Mouse (Mus musculus): ENCODE measurements around the gene Gm614. TPM values are rescaled to one million over a fixed set of nuclear protein-coding genes. Genes with fewer than 3 reads are reported as not detected.

Gene Gm614
- total RNA-seq, 2 experiments from 2014 or later, result not detected

GRCm38 (mm10) chrX:101266631-101267030, 2.8 kb upstream of the Gm614 start:
- DNase-seq (ENCODE audit: low spot score), result no peak
- intact Hi-C loops (cut with DNase I), result no loop called here

GRCm38 (mm10) chrX:101260441-101261325, 3.1 kb downstream of the Gm614 start:
- intact Hi-C loops (cut with DNase I), result no loop called here
- no peak for DNase-seq (ENCODE audit: low spot score)

- intact Hi-C loops (cut with DNase I), result no loop called here
- no peak for DNase-seq (ENCODE audit: low spot score)
Measured at GRCm38 (mm10) chrX:101256603-101257002, 7.2 kb downstream of the Gm614 start.

- intact Hi-C loops (cut with DNase I), result loop anchor here (2.0 kb wide), 2 partner anchors 18 to 32 kb away; partner anchors contain the start of gene Snx12
- DNase-seq (ENCODE audit: low spot score), result no peak
Measured at GRCm38 (mm10) chrX:101254740-101255139, 9.1 kb downstream of the Gm614 start.

GRCm38 (mm10) chrX:101253952-101254729, 9.7 kb downstream of the Gm614 start, which contains the start of gene Foxo4:
Gene Foxo4 (plus strand): TSS chrX:101254528.
- intact Hi-C loops (cut with DNase I), result loop anchor here (2.0 kb wide), 2 partner anchors 19 to 31 kb away; partner anchors contain the start of gene Snx12
- peak; percentile 82 for DNase-seq (ENCODE audit: low spot score)

- DNase-seq (ENCODE audit: low spot score), result no peak
- intact Hi-C loops (cut with DNase I), result no loop called here
Measured at GRCm38 (mm10) chrX:101245011-101245410, 18.8 kb downstream of the Gm614 start.

GRCm38 (mm10) chrX:101222796-101223162, 41.0 kb downstream of the Gm614 start:
- intact Hi-C loops (cut with DNase I), result loop anchor here (2.0 to 10.0 kb wide), 3 partner anchors 32 to 112 kb away; partner anchors contain the start of genes Foxo4 and Med12
- DNase-seq (ENCODE audit: low spot score), result no peak

GRCm38 (mm10) chrX:101221834-101222795, 41.7 kb downstream of the Gm614 start, which contains the start of gene Snx12:
Gene Snx12 (minus strand): TSS chrX:101222563.
- intact Hi-C loops (cut with DNase I), result loop anchor here (2.0 to 10.0 kb wide), 3 partner anchors 33 to 113 kb away; partner anchors contain the start of genes Foxo4 and Med12
- DNase-seq (ENCODE audit: low spot score), result peak; percentile 82

Other genes starting within 250 kb of the Gm614 start
- under 1 TPM; 0.14 to 0.16 TPM for gene Tex11, start 204.3 kb downstream of the Gm614 start, total RNA-seq (2021)
- gene Slc7a3, start 178.0 kb downstream of the Gm614 start, total RNA-seq (2021), result under 1 TPM in 1 of 2 experiments, not detected in 1; 0.29 TPM
- 10 to 100 TPM; 34.9 to 35.5 TPM for gene Snx12, start 41.4 kb downstream of the Gm614 start, total RNA-seq (2021)
- gene Foxo4, start 9.5 kb downstream of the Gm614 start, total RNA-seq (2021), result 10 to 100 TPM; 48.5 to 53.7 TPM
- 10 to 100 TPM in 1 of 2 experiments, 1 to 10 TPM in 1; 8.2 to 10.0 TPM for gene Il2rg, start 4.3 kb upstream of the Gm614 start, total RNA-seq (2021)
- gene Gm20489, start 5.0 kb upstream of the Gm614 start, total RNA-seq (2021), result not detected
- gene Med12, start 10.0 kb upstream of the Gm614 start, total RNA-seq (2021), result 10 to 100 TPM; 20.1 to 22.6 TPM
- gene Nlgn3, start 35.2 kb upstream of the Gm614 start, total RNA-seq (2021), result under 1 TPM; 0.59 to 0.91 TPM
- not detected for gene Gjb1, start 112.4 kb upstream of the Gm614 start, total RNA-seq (2021)
- gene Zmym3, start 156.9 kb upstream of the Gm614 start, total RNA-seq (2021), result 10 to 100 TPM; 12.9 to 18.9 TPM
- gene Nono, start 165.3 kb upstream of the Gm614 start, total RNA-seq (2021), result 10 to 100 TPM; 69.3 to 75.5 TPM
- gene Itgb1bp2, start 185.1 kb upstream of the Gm614 start, total RNA-seq (2021), result 100 to 1,000 TPM; 226 to 255 TPM